Mouse (Mus musculus) myocyte (in vitro differentiated cells): ENCODE results near the gene Tenm4. TPM values are rescaled to one million over a fixed set of nuclear protein-coding genes. Genes with fewer than 3 reads are reported as not detected.

Experiments
- H3K27me3 ChIP-seq: one replicate; pipeline ENCODE4 v1.6.1; 2011; ENCODE audit not compliant: control insufficient read depth, insufficient read depth, insufficient read length
- H3K36me3 ChIP-seq: one replicate; pipeline ENCODE4 v1.6.1; 2011; ENCODE audit not compliant: control insufficient read depth, insufficient read depth
- H3K4me2 ChIP-seq: one replicate; pipeline ENCODE4 v1.6.1; 2011; ENCODE audit warnings: low read depth, control low read depth
- H3K4me3 ChIP-seq: one replicate; pipeline ENCODE4 v1.5.1; 2011; ENCODE audit warnings: mild to moderate bottlenecking, control low read depth, moderate library complexity
- H3K79me2 ChIP-seq: one replicate; pipeline ENCODE4 v1.6.1; 2011; ENCODE audit not compliant: control insufficient read depth, insufficient read depth
- H3ac ChIP-seq: one replicate; pipeline ENCODE4 v1.6.1; 2011; ENCODE audit not compliant: control insufficient read depth, insufficient read length
- CEBPB ChIP-seq: IDR thresholded peaks from 2 replicates; pipeline ENCODE4 v1.6.1; 2011; ENCODE audit warnings: mild to moderate bottlenecking, moderate library complexity; ENCODE audit not compliant: poor library complexity, insufficient read depth, severe bottlenecking
- E2F4 ChIP-seq: IDR thresholded peaks from one replicate; pipeline ENCODE4 v1.6.1; 2011; ENCODE audit warnings: mild to moderate bottlenecking, control low read depth, moderate library complexity; ENCODE audit not compliant: insufficient read depth
- MAX ChIP-seq: IDR thresholded peaks from one replicate; pipeline ENCODE4 v1.6.1; 2011; ENCODE audit warnings: low read depth, mild to moderate bottlenecking, control low read depth
- MYOD1 ChIP-seq, 3 experiments: IDR thresholded peaks; one replicate each; pipeline ENCODE4 v1.6.1; 2011; ENCODE audit warnings: control low read depth in 2 of 3, low read depth in 2 of 3, mild to moderate bottlenecking in 2 of 3, moderate library complexity in 1 of 3; ENCODE audit not compliant: insufficient read length in 2 of 3, control insufficient read depth in 1 of 3
- MYOG ChIP-seq, 3 experiments: IDR thresholded peaks; one replicate each; pipeline ENCODE4 v1.6.1; 2011; ENCODE audit warnings: control low read depth in 2 of 3, low read depth in 2 of 3, mild to moderate bottlenecking in 2 of 3; ENCODE audit not compliant: insufficient read length in 2 of 3, control insufficient read depth in 1 of 3, insufficient read depth in 1 of 3
- POLR2A ChIP-seq: IDR thresholded peaks from one replicate; pipeline ENCODE4 v1.6.1; 2011; ENCODE audit warnings: low read depth, mild to moderate bottlenecking, control low read depth, moderate library complexity; ENCODE audit not compliant: insufficient read length
- POLR2AphosphoS2 ChIP-seq: IDR thresholded peaks from one replicate; pipeline ENCODE4 v1.6.1; 2011; ENCODE audit warnings: low read depth, control low read depth; ENCODE audit not compliant: insufficient read length
- REST ChIP-seq: IDR thresholded peaks from one replicate; pipeline ENCODE4 v1.6.1; 2011; ENCODE audit warnings: mild to moderate bottlenecking, control low read depth, moderate library complexity; ENCODE audit not compliant: insufficient read depth, insufficient read length
- SRF ChIP-seq: IDR thresholded peaks from one replicate; pipeline ENCODE4 v1.6.1; 2011; ENCODE audit warnings: low read depth; ENCODE audit not compliant: control insufficient read depth, insufficient read length
- TCF12 ChIP-seq: IDR thresholded peaks from one replicate; pipeline ENCODE4 v1.6.1; 2011; ENCODE audit warnings: mild to moderate bottlenecking, control low read depth; ENCODE audit not compliant: poor library complexity, insufficient read depth, severe bottlenecking
- TCF3 ChIP-seq: IDR thresholded peaks from one replicate; pipeline ENCODE4 v1.6.1; 2011; ENCODE audit warnings: low read depth, control low read depth; ENCODE audit not compliant: insufficient read length
- USF1 ChIP-seq: IDR thresholded peaks from one replicate; pipeline ENCODE4 v1.6.1; 2011; ENCODE audit warnings: low read depth, mild to moderate bottlenecking, control low read depth, moderate library complexity
- polyA plus RNA-seq: library from polyadenylated mRNA; unstranded; fragments of >200 nt; fragmentation: generic; extraction: Trizol; gene quantifications from one replicate; pipeline ENCODE4 v1.2.1, GENCODE M21; 2012; ENCODE audit warnings: missing spikeins

Tenm4 gene
- polyA plus RNA-seq, 1 experiment: 10.9 TPM

DNA sequence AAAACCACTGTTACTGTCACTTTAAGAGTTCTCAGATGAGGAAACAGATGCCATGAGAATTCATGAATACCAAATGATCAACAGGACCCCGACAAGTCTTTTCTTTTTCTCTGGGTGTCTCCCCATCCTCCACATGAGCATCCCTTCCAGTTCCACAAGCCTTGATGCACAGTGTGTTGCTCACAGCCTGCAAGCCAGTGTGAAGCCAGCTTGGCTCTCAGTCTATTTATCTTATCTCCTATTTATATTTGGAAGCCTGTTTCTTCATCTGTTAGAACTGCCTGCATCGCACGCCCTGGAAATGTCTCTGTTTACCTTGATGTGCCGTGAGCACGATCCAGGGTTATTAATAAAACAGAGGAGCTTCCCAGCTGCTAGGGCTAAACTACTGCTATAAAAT is 169.8 kb downstream of the Tenm4 start:
- H3K4me3 ChIP-seq: no peak overlapping the region
- no peaks in the 10 kb centered on the region for H3K36me3 ChIP-seq
- no peak overlapping the region for H3ac ChIP-seq
- H3K27me3 ChIP-seq: no peaks in the 10 kb centered on the region
- no peak for TF ChIP-seq TCF12
- no peak for TF ChIP-seq TCF3
- no peak for TF ChIP-seq POLR2AphosphoS2
- TF ChIP-seq MYOG (IDR thresholded peaks at IDR 0.05; ENCODE audit: control insufficient read depth in 1 of 3, insufficient read depth in 1 of 3, insufficient read length in 2 of 3, low read depth in 2 of 3): no peak
- no peak for TF ChIP-seq POLR2A
- no peak for TF ChIP-seq MAX
- TF ChIP-seq REST: no peak
- no peak for TF ChIP-seq MYOD1 (IDR thresholded peaks at IDR 0.05; ENCODE audit: control insufficient read depth in 1 of 3, insufficient read length in 2 of 3, low read depth in 2 of 3)
- TF ChIP-seq USF1: no peak
- TF ChIP-seq CEBPB: no peak
- no peak for TF ChIP-seq SRF
- TF ChIP-seq E2F4: no peak
- H3K79me2 ChIP-seq: no peaks in the 10 kb centered on the region
- H3K4me2 ChIP-seq: no peak overlapping the region

DNA sequence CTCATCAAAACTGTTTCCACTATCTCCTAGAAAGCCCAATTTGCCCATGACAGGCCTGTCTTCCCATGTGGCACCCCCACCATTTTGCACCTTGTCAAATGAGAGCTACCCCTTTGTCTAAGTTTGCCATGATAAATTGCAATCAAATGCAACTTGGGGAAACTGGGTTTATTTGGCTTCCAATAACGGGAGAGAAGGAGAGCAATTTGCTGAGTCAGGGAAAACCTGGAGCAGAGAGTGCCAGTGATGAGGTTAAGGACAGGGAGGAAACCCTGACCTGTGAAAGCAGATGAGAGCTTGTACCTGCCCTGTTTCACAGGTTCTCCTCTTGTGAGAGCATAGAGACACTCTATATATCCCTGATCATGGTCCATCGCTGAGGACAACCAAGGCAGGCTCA is 170.4 kb downstream of the Tenm4 start:
- Histone ChIP-seq H3ac (no peak overlapping the region), H3K4me2 (no peak overlapping the region), H3K27me3 (no peaks in the 10 kb centered on the region), H3K79me2 (no peaks in the 10 kb centered on the region), H3K4me3 (no peak overlapping the region), H3K36me3 (no peaks in the 10 kb centered on the region)
- TF ChIP-seq POLR2A (no peak), MYOD1 (IDR thresholded peaks at IDR 0.05; ENCODE audit: control insufficient read depth in 1 of 3, insufficient read length in 2 of 3, low read depth in 2 of 3) (no peak), TCF12 (no peak), POLR2AphosphoS2 (no peak), CEBPB (no peak), MAX (no peak), USF1 (no peak), REST (no peak), E2F4 (no peak), SRF (no peak), TCF3 (no peak), MYOG (IDR thresholded peaks at IDR 0.05; ENCODE audit: control insufficient read depth in 1 of 3, insufficient read depth in 1 of 3, insufficient read length in 2 of 3, low read depth in 2 of 3) (no peak)

DNA sequence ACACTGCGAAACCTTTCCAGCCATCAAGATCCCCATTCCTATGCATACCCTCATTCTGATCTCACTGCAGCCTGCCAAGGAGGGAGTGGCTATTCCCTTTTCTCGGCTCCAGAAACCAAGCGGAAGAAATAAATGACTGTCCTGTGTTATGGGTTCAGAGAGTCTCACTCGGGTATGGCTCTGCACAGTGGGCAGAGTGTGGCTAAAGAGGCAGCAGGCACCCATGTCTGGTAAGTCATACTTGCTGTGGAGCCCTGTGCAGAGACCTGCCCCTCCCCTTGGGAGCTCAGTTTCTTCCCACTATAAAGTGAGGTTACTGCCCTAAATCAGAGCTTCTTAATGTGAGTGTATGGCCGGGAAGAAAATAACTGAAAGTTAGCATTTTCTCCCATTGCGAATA is 171.9 kb downstream of the Tenm4 start:
- TF ChIP-seq POLR2AphosphoS2 (no peak), USF1 (no peak), CEBPB (no peak), E2F4 (no peak), MAX (no peak), POLR2A (no peak), MYOG (IDR thresholded peaks at IDR 0.05; ENCODE audit: control insufficient read depth in 1 of 3, insufficient read depth in 1 of 3, insufficient read length in 2 of 3, low read depth in 2 of 3) (no peak), MYOD1 (IDR thresholded peaks at IDR 0.05; ENCODE audit: control insufficient read depth in 1 of 3, insufficient read length in 2 of 3, low read depth in 2 of 3) (no peak), SRF (no peak), REST (no peak), TCF12 (no peak), TCF3 (no peak)
- no peak overlapping the region for H3K4me3 ChIP-seq
- no peak overlapping the region for H3K4me2 ChIP-seq
- H3K79me2 ChIP-seq: no peaks in the 10 kb centered on the region
- H3ac ChIP-seq: no peak overlapping the region
- H3K27me3 ChIP-seq: no peaks in the 10 kb centered on the region
- H3K36me3 ChIP-seq: no peaks in the 10 kb centered on the region

DNA sequence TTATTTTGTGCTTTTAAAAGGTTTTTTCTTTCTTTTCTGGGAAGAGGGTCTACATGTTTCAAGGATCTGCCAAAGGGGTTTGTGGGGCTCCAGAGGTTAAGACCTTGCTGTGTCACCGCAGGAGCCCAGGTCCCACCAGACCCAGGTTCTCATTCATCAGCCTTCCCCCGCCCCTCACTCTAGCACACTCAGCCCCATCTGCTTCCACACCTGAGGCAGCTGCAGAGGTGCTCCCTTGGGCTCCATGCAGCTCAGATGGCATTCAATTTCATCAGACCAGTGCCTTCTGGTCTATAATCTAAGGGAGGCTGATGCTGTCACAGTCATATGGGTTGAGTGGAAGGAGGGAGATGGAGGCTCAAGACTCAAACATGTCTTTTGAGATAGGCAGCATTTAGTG is 172.6 kb downstream of the Tenm4 start:
- Histone ChIP-seq H3K36me3 (no peaks in the 10 kb centered on the region), H3K27me3 (no peaks in the 10 kb centered on the region), H3K4me3 (no peak overlapping the region), H3ac (no peak overlapping the region), H3K4me2 (no peak overlapping the region), H3K79me2 (no peaks in the 10 kb centered on the region)
- TF ChIP-seq TCF12 (no peak), TCF3 (no peak), USF1 (no peak), POLR2A (no peak), MAX (no peak), MYOG (IDR thresholded peaks at IDR 0.05; ENCODE audit: control insufficient read depth in 1 of 3, insufficient read depth in 1 of 3, insufficient read length in 2 of 3, low read depth in 2 of 3) (no peak), E2F4 (no peak), MYOD1 (IDR thresholded peaks at IDR 0.05; ENCODE audit: control insufficient read depth in 1 of 3, insufficient read length in 2 of 3, low read depth in 2 of 3) (no peak), POLR2AphosphoS2 (no peak), REST (no peak), SRF (no peak), CEBPB (no peak)

DNA sequence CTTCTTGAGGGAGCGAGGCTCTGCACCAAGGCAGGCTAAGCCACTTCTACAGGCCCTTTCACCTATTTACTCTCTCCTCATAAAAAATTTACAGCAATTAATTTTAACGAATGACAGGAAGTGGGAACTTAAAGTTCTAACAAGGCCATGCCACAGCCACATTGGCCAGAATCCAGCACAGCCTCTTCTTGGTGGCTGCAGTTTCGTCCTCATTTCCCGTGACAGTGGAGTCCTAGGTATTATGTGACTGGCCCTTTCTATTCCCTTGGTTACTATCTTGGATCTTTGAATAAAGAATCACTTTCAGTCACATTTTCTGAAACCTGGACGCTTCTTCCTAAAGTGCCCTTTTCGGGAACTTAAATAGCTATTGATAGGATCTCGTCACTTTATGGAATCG is 181.6 kb downstream of the Tenm4 start:
- no peaks in the 10 kb centered on the region for H3K36me3 ChIP-seq
- no peak for TF ChIP-seq SRF
- H3ac ChIP-seq: no peak overlapping the region
- H3K79me2 ChIP-seq: no peaks in the 10 kb centered on the region
- no peak overlapping the region for H3K4me2 ChIP-seq
- no peak overlapping the region for H3K4me3 ChIP-seq
- H3K27me3 ChIP-seq: no peaks in the 10 kb centered on the region
